ENCODE assay signal across 8 mouse cellular contexts in the genomic region with DNA sequence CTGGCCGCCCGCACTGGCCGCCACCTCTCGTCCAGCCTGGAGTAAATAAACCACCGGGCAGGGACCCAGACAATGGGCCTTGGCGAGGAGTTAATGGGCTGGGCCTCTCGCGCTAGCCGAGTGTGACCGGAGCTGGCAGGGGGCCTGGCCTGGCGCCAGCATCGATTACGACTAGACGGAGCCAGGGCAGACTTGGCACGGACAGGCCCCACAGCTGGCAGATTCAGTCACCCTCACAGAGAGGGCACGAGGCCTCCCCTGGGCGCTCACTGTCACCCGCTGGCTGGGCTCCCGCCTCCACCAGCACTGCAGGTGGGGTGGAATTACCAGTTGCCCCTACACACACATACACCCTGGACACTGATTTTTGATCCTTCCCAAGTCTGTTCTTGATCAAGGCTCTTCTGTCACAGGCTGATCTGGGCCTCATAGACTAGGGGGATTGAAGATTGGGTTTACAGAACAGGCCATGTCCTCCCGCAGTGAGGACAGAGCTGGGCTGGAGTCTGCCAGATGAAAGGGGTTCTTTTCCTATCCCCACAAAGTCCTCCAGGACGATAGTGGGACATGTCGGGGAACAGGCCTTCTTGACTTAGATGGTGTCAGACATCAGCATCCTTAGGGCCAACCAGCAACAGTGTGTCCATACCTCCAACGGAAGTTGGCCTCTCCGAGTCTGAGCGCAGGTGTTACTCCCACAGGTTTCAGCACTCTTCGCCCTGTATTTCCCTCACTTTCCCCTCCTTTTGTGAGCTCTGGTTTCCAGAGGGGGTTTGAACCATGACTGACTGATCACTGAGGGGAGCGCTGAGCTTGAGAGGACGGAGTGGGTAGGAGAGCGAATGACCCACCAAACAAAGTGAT. TPM values are rescaled to one million over a fixed set of nuclear protein-coding genes. Genes with fewer than 3 reads are reported as not detected.
A peak's percentile ranks its signal among the peaks of the same experiment; 100 is the strongest.
DNase-seq lines count a peak whose midpoint lies in the region; ATAC-seq and TF ChIP-seq lines count a peak whose summit lies in the region.

No protein-coding gene starts in this region.

- no peaks in the 10 kb centered on the region for H3K9me3 ChIP-seq in forebrain, embryonic 13.5 days (replicated peaks)
- H3K9me3 ChIP-seq in heart, embryonic 14.5 days (ENCODE audit: control insufficient read depth, low read length) = no peaks in the 10 kb centered on the region
- H3K9me3 ChIP-seq in kidney, postnatal 0 days (replicated peaks; ENCODE audit: low read length) = no peaks in the 10 kb centered on the region
- H3K9me3 ChIP-seq in limb, embryonic 12.5 days = no peaks in the 10 kb centered on the region
- no peaks in the 10 kb centered on the region for H3K9me3 ChIP-seq in neural tube, embryonic 11.5 days (ENCODE audit: control insufficient read depth, low read length)

- H3K27ac ChIP-seq in forebrain, embryonic 13.5 days = peak overlapping the region; percentile 71
- H3K27ac ChIP-seq in heart, embryonic 14.5 days (replicated peaks in 1 of 2; ENCODE audit: control insufficient read depth in 1 of 2, insufficient read depth in 1 of 2, low read depth in 2 of 2, low read length in 2 of 2) = peak overlapping the region; percentile 58 to 76; a peak in 3 of 4 replicates
- peak overlapping the region; percentile 84 for H3K27ac ChIP-seq in kidney, postnatal 0 days
- H3K27ac ChIP-seq in limb, embryonic 12.5 days = peak overlapping the region; percentile 81
- H3K27ac ChIP-seq in neural tube, embryonic 11.5 days (ENCODE audit: low read depth, low read length) = peak overlapping the region; percentile 65

- H3K27me3 ChIP-seq in forebrain, embryonic 13.5 days = peaks cover 19% of the 10 kb centered on the region
- H3K27me3 ChIP-seq in heart, embryonic 14.5 days (ENCODE audit: control insufficient read depth, insufficient read depth, low read length) = no peaks in the 10 kb centered on the region
- H3K27me3 ChIP-seq in kidney, postnatal 0 days (ENCODE audit: insufficient read depth, low read length) = no peaks in the 10 kb centered on the region
- H3K27me3 ChIP-seq in limb, embryonic 12.5 days = peaks cover 14% of the 10 kb centered on the region; the same call in 1 of the 2 replicates
- H3K27me3 ChIP-seq in neural tube, embryonic 11.5 days (ENCODE audit: control insufficient read depth, insufficient read depth, low read length) = no peaks in the 10 kb centered on the region

- peak overlapping the region; percentile 49 for H3K9ac ChIP-seq in forebrain, embryonic 13.5 days
- peak overlapping the region; percentile 62 for H3K9ac ChIP-seq in heart, embryonic 14.5 days (ENCODE audit: low read length)
- H3K9ac ChIP-seq in kidney, postnatal 0 days (ENCODE audit: low read depth, low read length) = no peak overlapping the region
- peak overlapping the region; percentile 32 for H3K9ac ChIP-seq in limb, embryonic 12.5 days (replicated peaks)
- H3K9ac ChIP-seq in neural tube, embryonic 11.5 days (ENCODE audit: low read length) = peak overlapping the region; percentile 51

- peak overlapping the region; percentile 47 for H3K4me2 ChIP-seq in forebrain, embryonic 13.5 days
- H3K4me2 ChIP-seq in heart, embryonic 14.5 days (ENCODE audit: low read length) = peak overlapping the region; percentile 39; the same call in 1 of the 2 replicates
- H3K4me2 ChIP-seq in kidney, postnatal 0 days (ENCODE audit: low read length) = no peak overlapping the region
- peak overlapping the region; percentile 28; the same call in 1 of the 2 replicates for H3K4me2 ChIP-seq in limb, embryonic 12.5 days
- no peak overlapping the region; the same call in 1 of the 2 replicates for H3K4me2 ChIP-seq in neural tube, embryonic 11.5 days (ENCODE audit: low read depth)

- no peaks in the 10 kb centered on the region for H3K36me3 ChIP-seq in forebrain, embryonic 13.5 days (ENCODE audit: poor library complexity, severe bottlenecking)
- H3K36me3 ChIP-seq in heart, embryonic 14.5 days (ENCODE audit: control insufficient read depth, insufficient read depth, low read length) = no peaks in the 10 kb centered on the region
- H3K36me3 ChIP-seq in kidney, postnatal 0 days (ENCODE audit: insufficient read depth, low read length) = no peaks in the 10 kb centered on the region
- no peaks in the 10 kb centered on the region for H3K36me3 ChIP-seq in limb, embryonic 12.5 days
- H3K36me3 ChIP-seq in neural tube, embryonic 11.5 days (ENCODE audit: control insufficient read depth, insufficient read depth, low read length) = no peaks in the 10 kb centered on the region

- H3K4me3 ChIP-seq in forebrain, embryonic 13.5 days = no peak overlapping the region
- no peak overlapping the region for H3K4me3 ChIP-seq in heart, embryonic 14.5 days (ENCODE audit: control insufficient read depth in 1 of 2, insufficient read depth in 1 of 2, low read depth in 1 of 2, low read length in 2 of 2)
- H3K4me3 ChIP-seq in kidney, postnatal 0 days (replicated peaks; ENCODE audit: low read depth, low read length) = no peak overlapping the region
- no peak overlapping the region for H3K4me3 ChIP-seq in limb, embryonic 12.5 days (replicated peaks)
- H3K4me3 ChIP-seq in neural tube, embryonic 11.5 days (ENCODE audit: low read depth, low read length) = no peak overlapping the region

- peaks cover 18% of the 10 kb centered on the region for H3K4me1 ChIP-seq in forebrain, embryonic 13.5 days
- peaks cover 20 to 21% of the 10 kb centered on the region in 2 experiments; a peak in 3 of 4 replicates for H3K4me1 ChIP-seq in heart, embryonic 14.5 days (ENCODE audit: control insufficient read depth in 2 of 2, insufficient read depth in 2 of 2, low read length in 2 of 2)
- H3K4me1 ChIP-seq in kidney, postnatal 0 days (replicated peaks; ENCODE audit: insufficient read depth, low read length) = peaks cover 24% of the 10 kb centered on the region
- H3K4me1 ChIP-seq in limb, embryonic 12.5 days (replicated peaks) = peaks cover 32% of the 10 kb centered on the region
- H3K4me1 ChIP-seq in neural tube, embryonic 11.5 days (ENCODE audit: control insufficient read depth, insufficient read depth, low read length) = peaks cover 10% of the 10 kb centered on the region

- peak; percentile 93 for ATAC-seq in forebrain, embryonic 13.5 days
- peak; percentile 82 for ATAC-seq in heart, embryonic 14.5 days (ENCODE audit: insufficient number of reproducible peaks, insufficient read depth, low FRiP score, low read depth)
- ATAC-seq in kidney, postnatal 0 days (replicated peaks; ENCODE audit: low FRiP score, low read depth) = peak; percentile 92
- ATAC-seq in limb, embryonic 12.5 days (ENCODE audit: insufficient number of reproducible peaks, insufficient read depth, low FRiP score, low TSS enrichment, low read depth) = peak; percentile 64; the same call in 1 of the 2 replicates
- peak; percentile 87 for ATAC-seq in neural tube, embryonic 11.5 days (ENCODE audit: insufficient read depth, low FRiP score, low TSS enrichment)

- 31% methylated on average over 28 of the region's 29 CpGs for WGBS in forebrain, embryonic 13.5 days
- 45% methylated on average over 29 of the region's 29 CpGs for WGBS in heart, embryonic 14.5 days
- WGBS in kidney, postnatal 0 days = 28% methylated on average over 29 of the region's 29 CpGs
- WGBS in limb, embryonic 12.5 days = 30% methylated on average over 29 of the region's 29 CpGs
- WGBS in neural tube, embryonic 11.5 days = 35% methylated on average over 29 of the region's 29 CpGs

- DNase-seq in cerebellum, adult 11 months = peak; percentile 62
- peak; percentile 92 for DNase-seq in kidney, postnatal 0 days (ENCODE audit: low spot score)
- peak; percentile 85 for DNase-seq in neural tube, embryonic 11.5 days (ENCODE audit: low spot score)
- peak; percentile 85 for DNase-seq in urinary bladder, adult 2 months (ENCODE audit: low spot score)
- DNase-seq in spleen, postnatal 14 days (ENCODE audit: low spot score in 2 of 2) = no peak

- TF ChIP-seq CTCF in kidney, postnatal 0 days (IDR thresholded peaks at IDR 0.05; ENCODE audit: low read depth) = no peak

RNA-seq across cellular contexts. Expression of a gene that starts 31.2 kb away (rescaled TPM):
- polyA plus RNA-seq in forebrain, embryonic 13.5 days (2015; fragmentation: Nextera tagmentation; extraction: Ambion mirVana) = 336 and 347 TPM in 2 replicates
- 223 and 239 TPM in 2 replicates for polyA plus RNA-seq in heart, embryonic 14.5 days (2014; fragmentation: Nextera tagmentation; extraction: Ambion mirVana)
- polyA plus RNA-seq in kidney, postnatal 0 days (2015; fragmentation: Nextera tagmentation; extraction: Ambion mirVana) = 237 and 255 TPM in 2 replicates
- polyA plus RNA-seq in limb, embryonic 12.5 days (2016; fragmentation: Nextera tagmentation; extraction: Ambion mirVana) = 223 and 232 TPM in 2 replicates
- 281 and 284 TPM in 2 replicates for polyA plus RNA-seq in neural tube, embryonic 11.5 days (2014; fragmentation: Nextera tagmentation; extraction: Ambion mirVana)
- 203 and 232 TPM in 2 replicates for polyA plus RNA-seq in urinary bladder, adult 2 months (2012; rRNA removed)

RNA-seq across cellular contexts. Expression of a gene that starts 38.8 kb away (rescaled TPM):
- 1.6 and 2.8 TPM in 2 replicates for polyA plus RNA-seq in forebrain, embryonic 13.5 days (2015; fragmentation: Nextera tagmentation; extraction: Ambion mirVana)
- polyA plus RNA-seq in heart, embryonic 14.5 days (2014; fragmentation: Nextera tagmentation; extraction: Ambion mirVana) = 2.1 and 6.3 TPM in 2 replicates
- 4.2 and 5.3 TPM in 2 replicates for polyA plus RNA-seq in kidney, postnatal 0 days (2015; fragmentation: Nextera tagmentation; extraction: Ambion mirVana)
- polyA plus RNA-seq in limb, embryonic 12.5 days (2016; fragmentation: Nextera tagmentation; extraction: Ambion mirVana) = 4.8 and 7.1 TPM in 2 replicates
- polyA plus RNA-seq in neural tube, embryonic 11.5 days (2014; fragmentation: Nextera tagmentation; extraction: Ambion mirVana) = 5.9 and 8.3 TPM in 2 replicates
- 11.7 and 14.1 TPM in 2 replicates for polyA plus RNA-seq in urinary bladder, adult 2 months (2012; rRNA removed)

Comparison
In these comparisons a context has a peak if more than half of its experiments do, and no peak if none do; other contexts are left out.
1. DNase-seq: peak in cerebellum, adult 11 months (single experiment), kidney, postnatal 0 days (single experiment), neural tube, embryonic 11.5 days (single experiment) and urinary bladder, adult 2 months (single experiment); none in spleen, postnatal 14 days (0 of 2).
2. H3K4me2 ChIP-seq: peak in forebrain, embryonic 13.5 days (single experiment), heart, embryonic 14.5 days (single experiment) and limb, embryonic 12.5 days (single experiment); none in kidney, postnatal 0 days (single experiment) and neural tube, embryonic 11.5 days (single experiment).
3. Peak in every context shown above with its lines, with median percentiles within 50 percentile points of each other: ATAC-seq and H3K27ac ChIP-seq.